Mouse (Mus musculus) heart, postnatal 0 days (tissue): ENCODE results near the gene Actn2.

Source experiments
- CTCF ChIP-seq: IDR thresholded peaks from 2 replicates; pipeline ENCODE4 v1.5.1; 2016; ENCODE audit warnings: antibody characterized with exemption, control low read depth, low read depth
- EP300 ChIP-seq: IDR thresholded peaks from 2 replicates; pipeline ENCODE4 v1.6.1; 2016; ENCODE audit warnings: antibody characterized with exemption, low read depth

DNA sequence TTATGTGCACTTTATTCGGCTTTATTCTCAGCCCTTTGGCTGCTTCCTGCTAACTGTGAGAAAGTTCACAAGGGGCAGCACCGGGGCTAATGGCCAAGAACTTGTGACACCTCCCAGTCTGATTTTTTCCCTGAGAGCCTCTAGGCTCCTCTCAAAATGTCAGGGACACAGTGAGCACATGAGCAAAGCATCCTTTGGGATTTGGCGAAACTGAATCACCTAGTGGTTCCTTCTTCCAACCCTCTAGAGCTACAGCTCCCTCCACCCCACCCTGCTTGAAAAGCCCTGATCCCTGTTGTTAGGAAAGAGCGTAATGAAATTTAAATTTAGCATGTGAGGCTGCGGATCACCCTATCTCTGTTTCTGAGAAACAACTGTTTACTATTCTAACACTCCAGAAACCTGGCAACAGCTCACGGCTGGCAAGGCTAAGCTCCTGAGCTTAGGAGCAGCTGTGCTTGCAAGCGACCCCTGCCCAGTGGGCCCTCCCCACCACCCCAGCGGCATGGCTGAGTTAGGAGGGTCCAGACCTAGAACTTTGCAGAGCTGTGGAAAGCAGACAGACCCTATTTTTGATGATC, 28.6 kb upstream of the Actn2 start:
- TF ChIP-seq CTCF (no peak), EP300 (peak; percentile 78)
